In the genomic region with DNA sequence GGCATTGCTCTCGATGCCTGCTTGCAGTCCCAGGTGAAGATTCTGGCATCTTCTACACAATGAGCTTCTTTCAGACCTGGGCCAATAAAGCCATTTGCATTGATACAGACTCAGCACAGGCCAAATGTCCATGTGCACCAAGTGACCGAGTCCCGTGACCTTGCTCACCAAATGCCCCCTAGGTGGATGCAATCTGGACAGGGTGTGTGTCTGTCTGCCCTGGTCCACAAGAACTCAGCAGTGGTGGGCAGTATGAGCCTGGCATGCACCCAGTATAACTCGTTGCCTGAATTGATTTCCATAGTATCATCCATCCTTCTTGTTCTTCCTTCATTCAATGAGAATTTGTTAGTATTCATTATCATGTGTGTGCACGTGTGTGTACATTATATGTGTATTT, we compare ENCODE assay signal across 26 mouse cellular contexts.
"Had no signal": no experiment of that assay in that cellular context is flagged by ENCODE, and none has a peak within 500 bp of the region (broad histone marks: within the 10 kb centered on the region; RNA-seq: fewer than 3 reads in every experiment).

No protein-coding gene starts in this region.

- H3K36me3 ChIP-seq: heart, embryonic 13.5 days; heart, embryonic 15.5 days; hindbrain, embryonic 13.5 days; hindbrain, embryonic 15.5 days; kidney, embryonic 15.5 days; limb, embryonic 13.5 days; limb, embryonic 15.5 days; liver, embryonic 12.5 days had no signal

- H3K4me3 ChIP-seq: heart, adult 2 months; heart, embryonic 13.5 days; heart, embryonic 15.5 days; hindbrain, embryonic 13.5 days; hindbrain, embryonic 15.5 days; kidney, embryonic 15.5 days; limb, embryonic 13.5 days; limb, embryonic 15.5 days; liver, embryonic 12.5 days had no signal

- H3K9ac ChIP-seq: heart, embryonic 13.5 days; heart, embryonic 15.5 days; hindbrain, embryonic 13.5 days; hindbrain, embryonic 15.5 days; kidney, embryonic 15.5 days; limb, embryonic 13.5 days; limb, embryonic 15.5 days; liver, embryonic 12.5 days; liver, embryonic 14.5 days had no signal

- H3K4me2 ChIP-seq: heart, embryonic 11.5 days; heart, embryonic 13.5 days; heart, embryonic 15.5 days; hindbrain, embryonic 13.5 days; hindbrain, embryonic 15.5 days; kidney, embryonic 15.5 days; limb, embryonic 13.5 days; limb, embryonic 15.5 days; liver, embryonic 12.5 days had no signal

- H3K9me3 ChIP-seq: heart, embryonic 13.5 days; heart, embryonic 15.5 days; hindbrain, embryonic 13.5 days; hindbrain, embryonic 15.5 days; kidney, embryonic 15.5 days; limb, embryonic 13.5 days; limb, embryonic 15.5 days; liver, embryonic 12.5 days had no signal

- ATAC-seq: hindbrain, postnatal 0 days; intestine, embryonic 16.5 days; liver, embryonic 12.5 days had no signal

- DNase-seq: gastrocnemius, postnatal 14 days; gastrocnemius, postnatal 36 days; heart, adult 11 months; heart, adult 2 months; heart, postnatal 14 days; heart, postnatal 36 days; kidney, adult 11 months; kidney, adult 2 months; kidney, adult 9 months; kidney, postnatal 14 days; kidney, postnatal 36 days; layer of hippocampus, adult 9-11 months; layer of hippocampus, postnatal 36 days had no signal

- H3K27ac ChIP-seq: heart, adult 2 months; heart, embryonic 13.5 days; heart, embryonic 15.5 days; hindbrain, embryonic 13.5 days; hindbrain, embryonic 15.5 days; hindbrain, postnatal 0 days; kidney, embryonic 15.5 days; kidney, postnatal 0 days; limb, embryonic 13.5 days; limb, embryonic 15.5 days; liver, embryonic 12.5 days; liver, embryonic 14.5 days had no signal
